Mouse (Mus musculus) adrenal gland (tissue): ENCODE data around the gene Med1.

Experiments used
- intact Hi-C: fragments of 180-260 bp; cut with DNase I; formaldehyde crosslinking; loops from one replicate; pipeline ENCODE4 v1.15.1; 2025
- microRNA-seq, 2 experiments: library from miRNA; unstranded; fragments of <30 nt; microRNA quantifications; one replicate each; pipeline ENCODE4; 2019

Gene Med1

GRCm38 (mm10) chr11:98149786-98150624 lies 43.1 kb downstream of the Med1 start, which contains the start of gene Fbxl20:
Gene Fbxl20 (minus strand): TSS chr11:98150403.
- intact Hi-C loops = no loop called here

DNA sequence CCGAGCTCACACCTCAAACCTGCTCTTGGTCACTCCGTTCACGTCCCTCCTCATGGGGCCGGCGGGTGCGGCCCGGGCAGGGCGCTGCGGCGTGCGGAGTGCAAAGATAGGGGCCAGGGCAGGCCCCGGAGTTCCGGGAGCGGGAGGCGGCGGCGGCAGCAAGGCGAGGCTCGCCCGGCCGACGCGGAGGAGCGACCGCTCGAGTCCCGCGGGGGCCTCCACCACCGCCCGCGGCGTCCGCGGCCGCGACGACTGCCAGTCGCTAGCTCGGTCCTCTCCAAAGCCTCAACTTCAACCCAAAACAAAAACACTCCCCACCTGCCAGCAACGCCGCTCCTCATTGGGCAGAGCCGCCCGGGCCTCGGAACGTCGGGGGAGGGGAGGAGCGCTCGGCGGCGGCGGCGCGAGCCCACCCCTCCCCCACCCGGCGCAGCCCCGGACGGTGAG lies 43.8 kb downstream of the Med1 start:
- intact Hi-C loops = no loop called here

GRCm38 (mm10) chr11:98148551-98149301 lies 44.4 kb downstream of the Med1 start:
- intact Hi-C loops = no loop called here

- intact Hi-C loops = no loop called here
Observed at GRCm38 (mm10) chr11:98145856-98146255, 47.2 kb downstream of the Med1 start.

- intact Hi-C loops = loop anchor here (5.0 kb wide), 1 partner anchor 35 kb away; no protein-coding TSS in a partner anchor
Observed at GRCm38 (mm10) chr11:98142545-98142944, 50.5 kb downstream of the Med1 start.

DNA sequence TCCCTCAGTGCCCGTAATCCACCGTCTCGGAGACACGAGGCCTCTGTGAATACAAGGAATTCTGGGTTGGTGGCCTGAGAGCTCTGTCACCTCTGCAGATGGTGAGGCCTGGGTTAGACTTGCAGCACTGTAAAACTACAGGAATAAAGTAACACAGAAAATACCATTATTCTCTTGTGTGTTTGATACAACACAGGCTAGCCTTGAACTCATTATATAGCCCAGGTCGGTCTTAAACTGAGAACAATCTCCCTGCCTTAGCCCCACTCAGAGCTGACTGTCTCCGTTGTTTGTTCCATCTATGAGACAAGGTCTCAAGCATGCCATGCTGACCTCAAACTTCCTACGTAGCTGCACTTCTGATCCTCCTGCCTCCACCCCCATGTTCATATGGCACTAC lies 54.2 kb downstream of the Med1 start:
- intact Hi-C loops = no loop called here

GRCm38 (mm10) chr11:98137836-98138235 lies 55.3 kb downstream of the Med1 start:
- intact Hi-C loops = no loop called here

DNA sequence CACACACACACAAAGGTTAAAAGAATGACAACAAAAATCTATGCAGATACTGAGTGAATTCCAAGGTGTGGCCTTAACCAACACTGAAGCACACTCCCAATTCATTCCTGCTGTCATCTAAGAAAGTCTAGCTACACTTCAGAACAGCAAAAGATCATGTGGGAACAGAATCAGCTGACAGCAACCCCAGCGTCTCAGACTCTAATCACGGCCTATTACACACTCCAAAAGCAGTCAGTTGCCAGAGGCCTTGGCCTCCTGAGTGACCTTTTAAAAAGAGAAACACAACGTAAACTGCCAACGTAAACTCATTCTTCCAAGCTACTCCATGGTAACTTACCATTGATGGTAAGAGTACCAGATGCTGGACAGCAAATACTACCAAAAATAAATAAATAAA lies 58.1 kb downstream of the Med1 start:
- intact Hi-C loops = no loop called here

DNA sequence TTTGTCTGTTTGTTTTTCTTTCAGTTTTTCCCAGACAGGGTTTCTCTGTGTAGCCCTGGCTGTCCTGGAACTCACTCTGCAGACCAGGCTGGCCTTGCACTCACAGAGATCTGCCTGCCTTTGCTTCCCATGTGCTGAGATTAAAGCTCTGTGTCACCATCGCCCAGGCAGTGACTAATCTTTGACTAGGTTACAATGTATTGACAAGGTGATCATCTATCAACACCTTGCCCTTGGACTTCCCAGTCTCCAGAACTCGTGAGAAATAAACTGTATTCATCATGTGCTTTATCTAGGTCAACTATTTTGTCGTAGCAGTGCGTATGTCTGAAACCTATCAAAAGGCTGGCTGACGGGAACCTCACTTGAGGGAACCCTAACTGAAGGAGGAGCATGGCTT lies 69.7 kb downstream of the Med1 start:
- intact Hi-C loops = no loop called here

- intact Hi-C loops = loop anchor here (10.0 kb wide), 1 partner anchor 60 kb away; no protein-coding TSS in a partner anchor
Observed at GRCm38 (mm10) chr11:98114363-98114762, 78.7 kb downstream of the Med1 start.

DNA sequence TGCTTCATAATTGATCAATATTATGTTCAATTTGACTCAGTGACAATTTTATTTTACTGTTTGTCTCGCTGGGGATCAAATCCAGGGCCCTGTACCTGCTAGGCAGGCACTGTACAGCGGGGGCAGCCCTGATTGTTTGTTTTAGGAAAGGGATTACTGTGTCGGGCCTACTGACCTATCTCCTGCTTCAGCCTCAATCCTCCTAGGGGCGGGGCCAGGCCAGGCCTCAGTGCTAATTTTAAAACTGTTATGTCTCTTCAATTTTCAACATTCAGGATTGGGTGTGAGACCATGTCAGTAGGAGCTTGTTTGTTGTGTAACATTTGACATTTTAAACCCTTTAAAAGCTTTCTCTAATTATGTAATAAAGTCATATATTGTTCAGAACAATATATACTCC lies 79.6 kb downstream of the Med1 start:
- intact Hi-C loops = loop anchor here (10.0 kb wide), 1 partner anchor 61 kb away; no protein-coding TSS in a partner anchor

- intact Hi-C loops = loop anchor here (5.0 to 10.0 kb wide), 2 partner anchors 33 to 65 kb away; no protein-coding TSS in a partner anchor
Observed at GRCm38 (mm10) chr11:98109706-98110105, 83.4 kb downstream of the Med1 start.

Small RNA genes lying within 50 kb of the gene (microRNA-seq; reads per million reads assigned to microRNA genes)
- 0 reads per million in 2 experiments for gene Gm27399
